Mouse (Mus musculus) midbrain, embryonic 14.5 days (tissue): ENCODE results near the gene Myo1g. TPM values are rescaled to one million over a fixed set of nuclear protein-coding genes. Genes with fewer than 3 reads are reported as not detected.

Source experiments
- ATAC-seq: fragments of 200-750 bp; cut with Nextera tagmentation; 2 replicates; pipeline ENCODE4 v1.8.0; 2017; ENCODE audit warnings: moderate number of reproducible peaks, moderate library complexity; ENCODE audit not compliant: low FRiP score, low TSS enrichment
- DNase-seq: peaks from one replicate; pipeline ENCODE4 v3.0.0-alpha.2; 2015
- H3K27ac ChIP-seq: fragments of 300-500 bp; sonication (generic); replicated peaks from 2 replicates; pipeline ENCODE4 v1.5.1; 2014; ENCODE audit warnings: mild to moderate bottlenecking, low read depth, low read length, moderate library complexity
- H3K27me3 ChIP-seq: fragments of 300-500 bp; sonication (generic); 2 replicates; pipeline ENCODE4 v1.6.1; 2014; ENCODE audit warnings: low read length, control low read depth, mixed read lengths; ENCODE audit not compliant: control insufficient read depth, insufficient read depth
- H3K36me3 ChIP-seq: fragments of 300-500 bp; sonication (generic); 2 replicates; pipeline ENCODE4 v1.6.1; 2014; ENCODE audit warnings: low read length, control low read depth; ENCODE audit not compliant: control insufficient read depth, insufficient read depth
- H3K4me1 ChIP-seq: fragments of 300-500 bp; sonication (generic); 2 replicates; pipeline ENCODE4 v1.6.1; 2014; ENCODE audit warnings: mild to moderate bottlenecking, antibody characterized with exemption, low read length, control low read depth; ENCODE audit not compliant: control insufficient read depth, insufficient read depth
- H3K4me2 ChIP-seq: fragments of 300-500 bp; sonication (generic); 2 replicates; pipeline ENCODE4 v1.6.1; 2014; ENCODE audit warnings: mild to moderate bottlenecking, low read length, moderate library complexity
- H3K4me3 ChIP-seq: fragments of 300-500 bp; sonication (generic); replicated peaks from 2 replicates; pipeline ENCODE4 v1.5.1; 2014; ENCODE audit warnings: low read depth, low read length
- H3K9ac ChIP-seq: fragments of 300-500 bp; sonication (generic); replicated peaks from 2 replicates; pipeline ENCODE4 v1.6.1; 2014; ENCODE audit warnings: mild to moderate bottlenecking, low read length, moderate library complexity
- H3K9me3 ChIP-seq: fragments of 300-500 bp; sonication (generic); 2 replicates; pipeline ENCODE4 v1.6.1; 2016; ENCODE audit warnings: low read length, control low read depth, mixed read lengths; ENCODE audit not compliant: control insufficient read depth
- WGBS: fragments of 180-500 bp; shearing (Covaris S2); extraction: QIAGEN DNeasy Blood & Tissue Kit; methylation state at CpG from one replicate; pipeline ENCODE4 v1.1.7; 2014; 5-methylcytosine and 5-hydroxymethylcytosine counted together
- microRNA-seq: library from miRNA; unstranded; fragments of <30 nt; microRNA quantifications from one replicate; pipeline ENCODE4, GENCODE M21; 2016
- polyA plus RNA-seq: library from polyadenylated mRNA; unstranded; fragments of >200 nt; fragmentation: Nextera tagmentation; extraction: Ambion mirVana; gene quantifications from 2 replicates; pipeline ENCODE4 v1.2.1, GENCODE M21; 2014

The Myo1g gene
- polyA plus RNA-seq, 1 experiment from 2014 or later: 0.37 TPM

DNA sequence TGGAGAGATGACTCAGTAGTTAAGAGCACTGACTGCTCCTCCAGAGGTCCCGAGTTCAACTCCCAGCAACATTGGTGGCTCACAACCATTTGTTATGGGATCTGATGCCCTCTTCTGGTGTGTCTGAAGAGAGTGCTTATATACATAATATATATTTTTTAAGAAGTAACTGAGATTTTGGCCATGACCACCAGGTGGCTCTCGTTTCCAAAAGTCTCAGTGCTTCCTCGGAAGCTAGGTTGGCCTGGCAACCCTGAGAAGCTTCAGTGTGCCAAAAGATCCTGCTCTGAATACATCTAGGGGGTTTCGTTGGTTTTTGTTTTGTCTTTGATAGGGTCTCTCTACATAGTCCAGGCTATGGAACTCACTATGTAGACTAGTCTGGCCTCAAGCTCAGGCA lies 55.6 kb downstream of the Myo1g start:
- H3K27ac ChIP-seq: no peak overlapping the region
- DNase-seq: peak; percentile 90
- ATAC-seq: peak; percentile 53; the same call in 1 of the 2 replicates
- H3K4me2 ChIP-seq: no peak overlapping the region
- no peak overlapping the region for H3K4me3 ChIP-seq
- peaks cover 7% of the 10 kb centered on the region for H3K4me1 ChIP-seq
- WGBS: 27% methylated on average over 4 of the region's 4 CpGs
- H3K36me3 ChIP-seq: peaks cover 30% of the 10 kb centered on the region
- no peak overlapping the region for H3K9ac ChIP-seq
- H3K9me3 ChIP-seq: no peaks in the 10 kb centered on the region
- no peaks in the 10 kb centered on the region for H3K27me3 ChIP-seq

- Histone ChIP-seq H3K36me3 (peaks cover 30% of the 10 kb centered on the region), H3K4me1 (no peaks in the 10 kb centered on the region; the same call in 1 of the 2 replicates), H3K9me3 (no peaks in the 10 kb centered on the region), H3K4me2 (no peak overlapping the region), H3K4me3 (no peak overlapping the region), H3K27me3 (no peaks in the 10 kb centered on the region), H3K27ac (no peak overlapping the region), H3K9ac (no peak overlapping the region)
- DNase-seq (no peak), ATAC-seq (no peak)
- WGBS: 88% methylated on average over 6 of the region's 6 CpGs
Measured at GRCm38 (mm10) chr11:6463159-6463837, 57.5 kb downstream of the Myo1g start.

Small RNAs within 50 kb of the gene (microRNA-seq; reads per million reads assigned to microRNA genes)
- gene Gm22123: not detected

Other genes starting within 250 kb of the Myo1g start
- 132 and 140 TPM in 2 replicates for gene Tmed4, start 246.1 kb downstream of the Myo1g start, polyA plus RNA-seq
- gene Ogdh, start 229.3 kb downstream of the Myo1g start, polyA plus RNA-seq: 79.9 and 104 TPM in 2 replicates
- 41.6 and 42.6 TPM in 2 replicates for gene Zmiz2, start 131.9 kb downstream of the Myo1g start, polyA plus RNA-seq
- 3,781 and 4,177 TPM in 2 replicates for gene Ppia, start 105.5 kb downstream of the Myo1g start, polyA plus RNA-seq
- 341 and 379 TPM in 2 replicates for gene H2afv, start 76.5 kb downstream of the Myo1g start, polyA plus RNA-seq
- gene Purb, start 45.0 kb downstream of the Myo1g start, polyA plus RNA-seq: 12.5 and 12.7 TPM in 2 replicates
- 73.8 and 84.3 TPM in 2 replicates for gene Ccm2, start 25.9 kb upstream of the Myo1g start, polyA plus RNA-seq
- 88.5 and 100.0 TPM in 2 replicates for gene Nacad, start 85.1 kb upstream of the Myo1g start, polyA plus RNA-seq
- 28.1 and 30.2 TPM in 2 replicates for gene Tbrg4, start 105.1 kb upstream of the Myo1g start, polyA plus RNA-seq
- gene Wap, start 117.7 kb upstream of the Myo1g start, polyA plus RNA-seq: not detected in 2 replicates
- 5.9 and 7.0 TPM in 2 replicates for gene Ramp3, start 137.6 kb upstream of the Myo1g start, polyA plus RNA-seq